Comparison of ENCODE assay signal across 23 mouse cellular contexts in the genomic region with DNA sequence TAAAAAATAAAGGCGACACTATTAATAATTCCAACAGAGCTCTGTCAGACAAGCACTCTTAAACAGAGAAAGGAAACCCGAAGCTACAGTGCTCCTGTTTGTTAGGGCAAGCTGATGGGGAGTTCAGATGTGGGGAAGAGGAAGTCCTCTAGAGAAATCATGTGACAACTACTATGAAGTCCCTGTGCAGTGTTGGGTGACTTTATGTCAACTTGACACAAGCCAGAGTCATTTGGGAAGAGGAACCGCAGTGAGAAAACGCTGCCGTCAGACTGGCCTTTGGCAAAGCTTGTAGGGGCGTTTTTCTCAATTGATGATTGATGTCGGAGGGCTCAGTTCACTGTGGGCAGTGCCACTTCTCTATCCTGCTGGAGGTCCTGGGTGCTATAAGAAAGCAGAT. TPM values are rescaled to one million over a fixed set of nuclear protein-coding genes. Genes with fewer than 3 reads are reported as not detected.
A peak's percentile ranks its signal among the peaks of the same experiment; 100 is the strongest.
DNase-seq lines count a peak whose midpoint lies in the region; ATAC-seq and TF ChIP-seq lines count a peak whose summit lies in the region.
"Had no signal": no experiment of that assay in that cellular context is flagged by ENCODE, and none has a peak within 500 bp of the region (broad histone marks: within the 10 kb centered on the region; RNA-seq: fewer than 3 reads in every experiment).

No protein-coding gene starts in this region.

- H3K36me3 ChIP-seq in liver, adult 2 months (ENCODE audit: control insufficient read depth, insufficient read depth, low read length), result no peaks in the 10 kb centered on the region
- H3K36me3 ChIP-seq in liver, embryonic 11.5 days (ENCODE audit: control insufficient read depth, insufficient read depth, low read length), result no peaks in the 10 kb centered on the region
- no peaks in the 10 kb centered on the region for H3K36me3 ChIP-seq in stomach, postnatal 0 days (ENCODE audit: control insufficient read depth, insufficient read depth, low read length)
- H3K36me3 ChIP-seq: forebrain, embryonic 10.5 days; hindbrain, embryonic 12.5 days; limb, embryonic 15.5 days; midbrain, embryonic 15.5 days; neural tube, embryonic 15.5 days; stomach, embryonic 15.5 days had no signal

- ATAC-seq in liver, embryonic 11.5 days (replicated peaks; ENCODE audit: low FRiP score), result no peak
- peak; percentile 67 for ATAC-seq in megakaryocyte, adult 5-6 weeks (ENCODE audit: poor library complexity, severe bottlenecking)
- ATAC-seq in stomach, postnatal 0 days (ENCODE audit: low FRiP score, low TSS enrichment), result no peak
- ATAC-seq: activated CD4-positive, CD25-positive, alpha-beta regulatory T cell, adult 4 months; midbrain, embryonic 15.5 days had no signal

- no peak overlapping the region for H3K4me3 ChIP-seq in liver, adult 2 months (ENCODE audit: insufficient read depth, low read depth, low read length)
- H3K4me3 ChIP-seq in liver, embryonic 11.5 days (ENCODE audit: low read depth, low read length), result no peak overlapping the region
- no peak overlapping the region for H3K4me3 ChIP-seq in stomach, postnatal 0 days (ENCODE audit: low read depth, low read length)
- H3K4me3 ChIP-seq: forebrain, embryonic 10.5 days; hindbrain, embryonic 12.5 days; limb, embryonic 15.5 days; midbrain, embryonic 15.5 days; neural tube, embryonic 15.5 days; stomach, embryonic 15.5 days had no signal

- no peak for TF ChIP-seq POLR2A in liver, adult 2 months (IDR thresholded peaks at IDR 0.05; ENCODE audit: extremely low read depth, insufficient read depth, low read length)

- no peak for TF ChIP-seq CTCF in liver, adult 2 months (IDR thresholded peaks at IDR 0.05; ENCODE audit: low read depth, low read length)
- TF ChIP-seq CTCF in stomach, postnatal 0 days (IDR thresholded peaks at IDR 0.05; ENCODE audit: low read depth), result no peak

- peaks cover 8% of the 10 kb centered on the region; the same call in 1 of the 2 replicates for H3K9me3 ChIP-seq in liver, embryonic 11.5 days (ENCODE audit: control insufficient read depth, low read length)
- no peaks in the 10 kb centered on the region for H3K9me3 ChIP-seq in stomach, postnatal 0 days (ENCODE audit: control insufficient read depth, low read length)
- H3K9me3 ChIP-seq: limb, embryonic 15.5 days; midbrain, embryonic 15.5 days; neural tube, embryonic 15.5 days; stomach, embryonic 15.5 days had no signal

- 76% methylated on average over 7 of the region's 7 CpGs for WGBS in liver, adult 2 months
- WGBS in liver, embryonic 11.5 days, result 42% methylated on average over 7 of the region's 7 CpGs
- 56% methylated on average over 7 of the region's 7 CpGs for WGBS in stomach, postnatal 0 days

- H3K27me3 ChIP-seq in liver, adult 2 months (ENCODE audit: control insufficient read depth, insufficient read depth, low read length), result no peaks in the 10 kb centered on the region
- H3K27me3 ChIP-seq in liver, embryonic 11.5 days (replicated peaks; ENCODE audit: control insufficient read depth, insufficient read depth, low read length), result no peaks in the 10 kb centered on the region
- H3K27me3 ChIP-seq in stomach, postnatal 0 days (ENCODE audit: control insufficient read depth, insufficient read depth, low read length), result no peaks in the 10 kb centered on the region
- H3K27me3 ChIP-seq: hindbrain, embryonic 12.5 days; limb, embryonic 15.5 days; midbrain, embryonic 15.5 days; neural tube, embryonic 15.5 days; stomach, embryonic 15.5 days had no signal

- H3K79me2 ChIP-seq in liver, adult 2 months (ENCODE audit: control insufficient read depth, insufficient read depth, low read length), result no peaks in the 10 kb centered on the region

- no peak for TF ChIP-seq EP300 in stomach, postnatal 0 days (optimal IDR thresholded peaks at IDR 0.05)

- H3K27ac ChIP-seq in liver, adult 2 months (replicated peaks; ENCODE audit: insufficient read depth, low read depth, low read length), result 0 out of 2 replicates have a peak overlapping the region, but pooled peaks have one; percentile 22
- H3K27ac ChIP-seq in liver, embryonic 11.5 days (ENCODE audit: low read depth, low read length), result no peak overlapping the region
- no peak overlapping the region for H3K27ac ChIP-seq in stomach, postnatal 0 days (replicated peaks)
- H3K27ac ChIP-seq: forebrain, embryonic 10.5 days; hindbrain, embryonic 12.5 days; kidney, postnatal 0 days; limb, embryonic 15.5 days; midbrain, embryonic 15.5 days; neural tube, embryonic 15.5 days; stomach, embryonic 15.5 days had no signal

- H3K4me1 ChIP-seq in liver, adult 2 months (ENCODE audit: control insufficient read depth, insufficient read depth, low read length), result no peaks in the 10 kb centered on the region
- H3K4me1 ChIP-seq in liver, embryonic 11.5 days (replicated peaks; ENCODE audit: control insufficient read depth, insufficient read depth, low read length), result no peaks in the 10 kb centered on the region
- no peaks in the 10 kb centered on the region for H3K4me1 ChIP-seq in stomach, postnatal 0 days (replicated peaks; ENCODE audit: control insufficient read depth, insufficient read depth)
- H3K4me1 ChIP-seq: forebrain, embryonic 10.5 days; hindbrain, embryonic 12.5 days; limb, embryonic 15.5 days; midbrain, embryonic 15.5 days; neural tube, embryonic 15.5 days; stomach, embryonic 15.5 days had no signal

- H3K4me2 ChIP-seq in liver, embryonic 11.5 days, result no peak overlapping the region
- H3K4me2 ChIP-seq in stomach, postnatal 0 days (replicated peaks; ENCODE audit: low read depth), result no peak overlapping the region
- H3K4me2 ChIP-seq: hindbrain, embryonic 12.5 days; limb, embryonic 15.5 days; midbrain, embryonic 15.5 days; neural tube, embryonic 15.5 days; stomach, embryonic 15.5 days had no signal

- DNase-seq in liver, adult 2 months (ENCODE audit: extremely low read depth, low read depth, low spot score), result peak; percentile 51
- DNase-seq in liver, embryonic 11.5 days (ENCODE audit: low spot score), result no peak
- peak; percentile 86 for DNase-seq in A20 (ENCODE audit: low read depth, low spot score)
- peak; percentile 76 for DNase-seq in MEL-GATA-1-ER (ENCODE audit: extremely low read depth, low read depth)
- no peak for DNase-seq in stomach, postnatal 0 days (ENCODE audit: low spot score)
- DNase-seq in cerebellum, postnatal 14 days, result no peak
- DNase-seq in adrenal gland, adult 18-20 months (ENCODE audit: low spot score in 2 of 2), result no peak
- DNase-seq: adrenal gland, postnatal 14 days; cerebellum, adult 18-20 months; cerebellum, postnatal 36 days; kidney, adult 18-20 months; lung, adult 2 months; right cerebral cortex, postnatal 25 days; thymus, adult 2 months had no signal

- no peak overlapping the region for H3K9ac ChIP-seq in liver, adult 2 months (ENCODE audit: low read depth, low read length)
- H3K9ac ChIP-seq in liver, embryonic 11.5 days (ENCODE audit: low read depth, low read length), result no peak overlapping the region
- H3K9ac ChIP-seq in stomach, postnatal 0 days (ENCODE audit: low read length), result no peak overlapping the region
- H3K9ac ChIP-seq: hindbrain, embryonic 12.5 days; limb, embryonic 15.5 days; midbrain, embryonic 15.5 days; neural tube, embryonic 15.5 days; stomach, embryonic 15.5 days had no signal

RNA-seq across cellular contexts. Expression of gene Abcc10, which starts 13.1 kb away (rescaled TPM):
- 2.1 and 3.6 TPM in 2 replicates for total RNA-seq in liver, adult 2 months (2014; rRNA removed)
- polyA plus RNA-seq in liver, adult 2 months (2012; rRNA removed), result 10.3 and 17.3 TPM in 2 replicates
- 3.9 and 4.4 TPM in 2 replicates for polyA plus RNA-seq in liver, embryonic 11.5 days (2014; fragmentation: Nextera tagmentation; extraction: Ambion mirVana)
- total RNA-seq in megakaryocyte, adult 5-6 weeks (2015), result 0.87 and 1.8 TPM in 2 replicates
- 2.2 and 5.4 TPM in 2 replicates for total RNA-seq in megakaryocyte, adult 5-6 weeks (2017)
- 3.5 and 4.3 TPM in 2 replicates for polyA plus RNA-seq in stomach, postnatal 0 days (2015; fragmentation: Nextera tagmentation; extraction: Ambion mirVana)
- total RNA-seq in adrenal gland, adult 18-20 months (2021), result 1 to 10 TPM; 6.8 to 7.0 TPM

RNA-seq across cellular contexts. Expression of gene Zfp318, which starts 42.3 kb away (rescaled TPM):
- total RNA-seq in liver, adult 2 months (2014; rRNA removed), result 6.0 and 6.9 TPM in 2 replicates
- polyA plus RNA-seq in liver, adult 2 months (2012; rRNA removed), result 6.0 and 8.3 TPM in 2 replicates
- 5.7 and 6.3 TPM in 2 replicates for polyA plus RNA-seq in liver, embryonic 11.5 days (2014; fragmentation: Nextera tagmentation; extraction: Ambion mirVana)
- total RNA-seq in megakaryocyte, adult 5-6 weeks (2015), result 3.9 and 10.4 TPM in 2 replicates
- total RNA-seq in megakaryocyte, adult 5-6 weeks (2017), result 5.2 and 8.3 TPM in 2 replicates
- 2.9 and 3.5 TPM in 2 replicates for polyA plus RNA-seq in stomach, postnatal 0 days (2015; fragmentation: Nextera tagmentation; extraction: Ambion mirVana)
- total RNA-seq in adrenal gland, adult 18-20 months (2021), result 10 to 100 TPM; 18.9 to 25.9 TPM

RNA-seq across cellular contexts. Expression of gene Dlk2, which starts 44.0 kb away (rescaled TPM):
- not detected in 2 replicates for total RNA-seq in liver, adult 2 months (2014; rRNA removed)
- polyA plus RNA-seq in liver, adult 2 months (2012; rRNA removed), result not detected in 2 replicates
- 0.11 and 0.23 TPM in 2 replicates for polyA plus RNA-seq in liver, embryonic 11.5 days (2014; fragmentation: Nextera tagmentation; extraction: Ambion mirVana)
- not detected in 2 replicates for total RNA-seq in megakaryocyte, adult 5-6 weeks (2015)
- total RNA-seq in megakaryocyte, adult 5-6 weeks (2017), result not detected in 2 replicates
- polyA plus RNA-seq in stomach, postnatal 0 days (2015; fragmentation: Nextera tagmentation; extraction: Ambion mirVana), result 8.9 and 10.8 TPM in 2 replicates
- total RNA-seq in adrenal gland, adult 18-20 months (2021), result under 1 TPM in 1 of 2 experiments, not detected in 1; 0.23 TPM
- polyA plus RNA-seq: activated CD4-positive, CD25-positive, alpha-beta regulatory T cell, adult 4 months had no signal

RNA-seq across cellular contexts. Expression of gene Tjap1, which starts 58.4 kb away (rescaled TPM):
- 2.5 and 3.7 TPM in 2 replicates for total RNA-seq in liver, adult 2 months (2014; rRNA removed)
- polyA plus RNA-seq in liver, adult 2 months (2012; rRNA removed), result 8.2 and 13.2 TPM in 2 replicates
- 26.4 and 29.3 TPM in 2 replicates for polyA plus RNA-seq in liver, embryonic 11.5 days (2014; fragmentation: Nextera tagmentation; extraction: Ambion mirVana)
- 5.4 and 9.9 TPM in 2 replicates for total RNA-seq in megakaryocyte, adult 5-6 weeks (2015)
- 9.8 and 15.7 TPM in 2 replicates for total RNA-seq in megakaryocyte, adult 5-6 weeks (2017)
- polyA plus RNA-seq in stomach, postnatal 0 days (2015; fragmentation: Nextera tagmentation; extraction: Ambion mirVana), result 13.5 and 17.7 TPM in 2 replicates
- total RNA-seq in adrenal gland, adult 18-20 months (2021), result 10 to 100 TPM; 41.5 to 52.9 TPM

Comparison
In these comparisons a context has a peak if more than half of its experiments do, and no peak if none do; other contexts are left out.
1. DNase-seq: peak in liver, adult 2 months (single experiment), A20 (single experiment) and MEL-GATA-1-ER (single experiment); none in liver, embryonic 11.5 days (single experiment), stomach, postnatal 0 days (single experiment), cerebellum, postnatal 14 days (0 of 2) and adrenal gland, adult 18-20 months (0 of 2).